Mouse (Mus musculus) midbrain, embryonic 10.5 days (tissue): ENCODE measurements around the gene Ralgds. TPM values are rescaled to one million over a fixed set of nuclear protein-coding genes. Genes with fewer than 3 reads are reported as not detected.

Experiments used
- DNase-seq: peaks from one replicate; pipeline ENCODE4 v3.0.0-alpha.2; 2017; ENCODE audit warnings: low spot score
- H3K27ac ChIP-seq: fragments of 300-500 bp; sonication (generic); replicated peaks from 2 replicates; pipeline ENCODE4 v1.5.1; 2016; ENCODE audit warnings: mild to moderate bottlenecking
- H3K27me3 ChIP-seq: fragments of 300-500 bp; sonication (generic); 2 replicates; pipeline ENCODE4 v1.6.1; 2016; ENCODE audit warnings: low read depth, mild to moderate bottlenecking; ENCODE audit not compliant: poor library complexity, severe bottlenecking
- H3K36me3 ChIP-seq: fragments of 300-500 bp; sonication (generic); 2 replicates; pipeline ENCODE4 v1.6.1; 2016; ENCODE audit warnings: mild to moderate bottlenecking, moderate library complexity
- H3K4me1 ChIP-seq: fragments of 300-500 bp; sonication (generic); 2 replicates; pipeline ENCODE4 v1.6.1; 2016
- H3K4me3 ChIP-seq: fragments of 300-500 bp; sonication (generic); 2 replicates; pipeline ENCODE4 v1.5.1; 2016; ENCODE audit warnings: mild to moderate bottlenecking, moderate library complexity
- H3K9me3 ChIP-seq: fragments of 300-500 bp; sonication (generic); replicated peaks from 2 replicates; pipeline ENCODE4 v1.6.1; 2016; ENCODE audit warnings: mild to moderate bottlenecking
- WGBS: fragments of 180-500 bp; shearing (Covaris S2); methylation state at CpG from one replicate; pipeline ENCODE4 v1.1.7; 2016; 5-methylcytosine and 5-hydroxymethylcytosine counted together
- polyA plus RNA-seq: library from polyadenylated mRNA; unstranded; fragments of >200 nt; fragmentation: Nextera tagmentation; extraction: Ambion mirVana; gene quantifications from 2 replicates; pipeline ENCODE4 v1.2.1, GENCODE M21; 2016

Ralgds gene
- polyA plus RNA-seq, 1 experiment from 2014 or later: 31.5 TPM

GRCm38 (mm10) chr2:28513431-28514370 is 776 bp downstream of the Ralgds start:
- no peaks in the 10 kb centered on the region for H3K9me3 ChIP-seq
- peak overlapping the region; percentile 84 for H3K4me3 ChIP-seq
- peaks cover 59% of the 10 kb centered on the region for H3K4me1 ChIP-seq
- peak overlapping the region; percentile 91 for H3K27ac ChIP-seq
- H3K27me3 ChIP-seq: peaks cover 16% of the 10 kb centered on the region
- WGBS: 7% methylated on average over 47 of the region's 47 CpGs
- peaks cover 14% of the 10 kb centered on the region; the same call in 1 of the 2 replicates for H3K36me3 ChIP-seq
- DNase-seq: peak; percentile 58

DNA sequence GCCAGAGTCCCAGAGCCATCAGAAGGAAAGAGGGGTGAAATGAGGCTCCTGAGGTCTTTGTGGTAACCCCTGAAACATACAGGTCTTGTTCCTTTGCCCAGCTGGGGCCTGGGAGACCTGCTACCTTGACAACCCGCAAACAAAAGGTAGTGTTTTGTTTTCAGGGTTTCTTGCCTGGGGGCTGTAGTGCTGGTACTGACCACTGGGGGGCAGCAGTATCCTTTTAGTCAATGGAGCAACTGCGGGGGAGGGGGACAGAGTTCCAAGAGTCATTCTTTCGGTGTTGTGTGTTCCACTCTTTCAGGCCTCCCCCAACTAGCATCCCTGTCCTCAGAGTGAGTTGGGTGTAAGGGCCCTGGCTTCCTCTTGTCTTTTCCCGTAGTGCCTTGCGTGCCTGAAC is 1.6 kb downstream of the Ralgds start:
- Histone ChIP-seq H3K36me3 (peaks cover 14% of the 10 kb centered on the region; the same call in 1 of the 2 replicates), H3K4me1 (peaks cover 62% of the 10 kb centered on the region), H3K4me3 (peak overlapping the region; percentile 84), H3K9me3 (no peaks in the 10 kb centered on the region), H3K27ac (peak overlapping the region; percentile 91), H3K27me3 (peaks cover 16% of the 10 kb centered on the region)
- DNase-seq: peak; percentile 87
- WGBS: 15% methylated on average over 5 of the region's 5 CpGs

DNA sequence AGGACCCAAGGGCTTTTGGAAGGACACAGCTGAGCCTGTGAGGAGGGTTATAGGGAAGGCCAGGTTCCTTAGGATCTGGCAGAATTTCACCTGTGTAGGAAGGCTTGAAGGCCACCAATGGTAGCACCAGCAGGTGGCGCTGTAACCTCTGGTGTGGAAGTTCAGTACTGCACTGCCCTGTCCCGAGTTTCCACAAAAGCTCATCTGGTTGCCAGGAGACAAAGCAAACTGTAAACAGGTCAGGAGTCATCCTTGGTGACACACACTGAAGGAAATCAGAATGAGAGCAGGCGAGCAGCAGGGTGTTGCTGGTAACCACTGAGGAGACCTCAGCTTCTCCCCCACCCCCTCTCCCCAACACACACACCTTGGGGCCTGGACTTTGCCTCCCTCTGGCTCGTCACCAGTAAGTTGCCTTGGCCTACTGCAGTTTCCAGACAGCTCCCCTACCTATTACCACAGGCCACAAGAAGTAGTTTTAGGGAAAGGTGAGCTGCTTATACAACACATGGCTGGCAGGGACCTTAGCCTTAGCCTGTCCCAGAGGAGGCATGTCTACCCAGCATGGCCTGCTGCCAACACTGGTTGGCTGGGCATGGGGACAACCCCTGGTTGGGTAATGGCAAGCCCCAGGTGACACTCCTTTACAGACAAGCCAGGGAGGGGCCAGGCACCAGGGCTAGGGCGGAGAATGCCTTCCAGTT is 4.4 kb downstream of the Ralgds start:
- peaks cover 19% of the 10 kb centered on the region for H3K36me3 ChIP-seq
- H3K9me3 ChIP-seq: no peaks in the 10 kb centered on the region
- peak; percentile 67 for DNase-seq
- H3K4me1 ChIP-seq: peaks cover 76% of the 10 kb centered on the region
- H3K27ac ChIP-seq: no peak overlapping the region
- 42% methylated on average over 5 of the region's 5 CpGs for WGBS
- no peak overlapping the region for H3K4me3 ChIP-seq
- 0 out of 2 replicates have a peak, but pooled peaks cover 3% of the 10 kb centered on the region for H3K27me3 ChIP-seq

DNA sequence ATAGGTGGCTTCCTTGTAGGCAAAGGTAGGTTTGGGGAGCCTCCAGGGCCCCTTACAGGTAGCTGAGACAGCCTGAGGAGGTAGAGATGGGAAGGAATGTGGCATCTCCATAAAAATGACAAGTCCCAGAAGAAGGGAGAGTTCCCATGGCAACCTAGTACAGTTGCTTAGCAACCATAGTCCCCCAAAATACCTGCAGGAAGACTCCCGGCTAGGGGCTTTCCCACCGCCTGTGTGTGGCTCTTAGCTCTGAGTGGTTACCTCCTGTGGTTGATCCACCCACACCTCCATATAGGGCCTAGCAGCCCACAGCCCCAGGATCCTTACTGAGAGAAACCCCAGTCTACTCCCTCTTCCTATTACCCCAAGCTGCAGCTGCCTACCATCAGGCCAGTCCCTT is 5.3 kb downstream of the Ralgds start:
- Histone ChIP-seq H3K27ac (no peak overlapping the region), H3K27me3 (0 out of 2 replicates have a peak, but pooled peaks cover 3% of the 10 kb centered on the region), H3K36me3 (peaks cover 22% of the 10 kb centered on the region), H3K9me3 (no peaks in the 10 kb centered on the region), H3K4me1 (peaks cover 71% of the 10 kb centered on the region), H3K4me3 (no peak overlapping the region)
- 35% methylated on average over 2 of the region's 2 CpGs for WGBS
- DNase-seq: no peak

GRCm38 (mm10) chr2:28520581-28520980 is 7.7 kb downstream of the Ralgds start:
- WGBS: 66% methylated on average over 5 of the region's 5 CpGs
- Histone ChIP-seq H3K4me1 (peaks cover 71% of the 10 kb centered on the region), H3K4me3 (no peak overlapping the region), H3K27ac (no peak overlapping the region), H3K9me3 (no peaks in the 10 kb centered on the region), H3K27me3 (no peaks in the 10 kb centered on the region), H3K36me3 (peaks cover 18% of the 10 kb centered on the region)
- DNase-seq: no peak

- H3K4me3 ChIP-seq: no peak overlapping the region
- DNase-seq: no peak
- H3K36me3 ChIP-seq: peaks cover 15% of the 10 kb centered on the region
- H3K9me3 ChIP-seq: no peaks in the 10 kb centered on the region
- no peak overlapping the region for H3K27ac ChIP-seq
- 89% methylated on average over 6 of the region's 6 CpGs for WGBS
- H3K4me1 ChIP-seq: peaks cover 74% of the 10 kb centered on the region
- no peaks in the 10 kb centered on the region for H3K27me3 ChIP-seq
Observed at GRCm38 (mm10) chr2:28521571-28522151, 8.7 kb downstream of the Ralgds start.

DNA sequence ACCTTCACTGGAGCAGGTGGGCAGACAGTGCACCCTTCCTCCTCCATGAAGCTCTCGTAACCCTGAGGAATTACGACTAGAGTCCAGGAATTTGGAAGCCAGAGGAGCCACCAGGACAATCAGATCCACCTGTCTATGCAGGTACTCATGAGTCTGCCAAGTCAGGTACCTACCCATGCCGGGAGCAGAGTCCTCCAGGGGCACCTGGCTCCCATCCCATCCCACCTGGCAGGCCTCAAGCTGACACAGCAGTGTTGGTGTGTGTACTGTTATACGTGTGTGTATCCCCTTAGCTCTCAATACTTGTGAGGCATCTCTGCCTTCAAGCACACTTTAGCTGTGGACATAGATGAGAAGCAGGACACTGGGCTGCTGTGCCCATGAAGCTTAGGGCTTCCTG is 9.2 kb downstream of the Ralgds start:
- H3K4me1 ChIP-seq: peaks cover 73% of the 10 kb centered on the region
- DNase-seq: no peak
- H3K27ac ChIP-seq: no peak overlapping the region
- H3K4me3 ChIP-seq: no peak overlapping the region
- 87% methylated on average over 4 of the region's 4 CpGs for WGBS
- H3K36me3 ChIP-seq: peaks cover 15% of the 10 kb centered on the region
- H3K27me3 ChIP-seq: no peaks in the 10 kb centered on the region
- H3K9me3 ChIP-seq: no peaks in the 10 kb centered on the region

- peak overlapping the region; percentile 67 for H3K27ac ChIP-seq
- H3K27me3 ChIP-seq: no peaks in the 10 kb centered on the region
- peaks cover 9% of the 10 kb centered on the region for H3K36me3 ChIP-seq
- H3K9me3 ChIP-seq: no peaks in the 10 kb centered on the region
- DNase-seq: peak; percentile 46
- WGBS: 13% methylated on average over 5 of the region's 5 CpGs
- H3K4me1 ChIP-seq: peaks cover 73% of the 10 kb centered on the region
- H3K4me3 ChIP-seq: no peak overlapping the region; the same call in 1 of the 2 replicates
Observed at GRCm38 (mm10) chr2:28523643-28524117, 10.8 kb downstream of the Ralgds start.

GRCm38 (mm10) chr2:28524406-28524805 is 11.5 kb downstream of the Ralgds start:
- Histone ChIP-seq H3K9me3 (no peaks in the 10 kb centered on the region), H3K27ac (peak overlapping the region; percentile 81; the same call in 1 of the 2 replicates), H3K27me3 (no peaks in the 10 kb centered on the region), H3K4me1 (peaks cover 75% of the 10 kb centered on the region), H3K36me3 (peaks cover 9% of the 10 kb centered on the region), H3K4me3 (no peak overlapping the region)
- 82% methylated on average over 10 of the region's 10 CpGs for WGBS
- no peak for DNase-seq

- Histone ChIP-seq H3K36me3 (peaks cover 9% of the 10 kb centered on the region), H3K4me1 (peaks cover 76% of the 10 kb centered on the region), H3K9me3 (no peaks in the 10 kb centered on the region), H3K27me3 (no peaks in the 10 kb centered on the region), H3K27ac (peak overlapping the region; percentile 81), H3K4me3 (peak overlapping the region; percentile 18; the same call in 1 of the 2 replicates)
- peak; percentile 81 for DNase-seq
- WGBS: 16% methylated on average over 11 of the region's 11 CpGs
Observed at GRCm38 (mm10) chr2:28525219-28525942, 12.5 kb downstream of the Ralgds start.

DNA sequence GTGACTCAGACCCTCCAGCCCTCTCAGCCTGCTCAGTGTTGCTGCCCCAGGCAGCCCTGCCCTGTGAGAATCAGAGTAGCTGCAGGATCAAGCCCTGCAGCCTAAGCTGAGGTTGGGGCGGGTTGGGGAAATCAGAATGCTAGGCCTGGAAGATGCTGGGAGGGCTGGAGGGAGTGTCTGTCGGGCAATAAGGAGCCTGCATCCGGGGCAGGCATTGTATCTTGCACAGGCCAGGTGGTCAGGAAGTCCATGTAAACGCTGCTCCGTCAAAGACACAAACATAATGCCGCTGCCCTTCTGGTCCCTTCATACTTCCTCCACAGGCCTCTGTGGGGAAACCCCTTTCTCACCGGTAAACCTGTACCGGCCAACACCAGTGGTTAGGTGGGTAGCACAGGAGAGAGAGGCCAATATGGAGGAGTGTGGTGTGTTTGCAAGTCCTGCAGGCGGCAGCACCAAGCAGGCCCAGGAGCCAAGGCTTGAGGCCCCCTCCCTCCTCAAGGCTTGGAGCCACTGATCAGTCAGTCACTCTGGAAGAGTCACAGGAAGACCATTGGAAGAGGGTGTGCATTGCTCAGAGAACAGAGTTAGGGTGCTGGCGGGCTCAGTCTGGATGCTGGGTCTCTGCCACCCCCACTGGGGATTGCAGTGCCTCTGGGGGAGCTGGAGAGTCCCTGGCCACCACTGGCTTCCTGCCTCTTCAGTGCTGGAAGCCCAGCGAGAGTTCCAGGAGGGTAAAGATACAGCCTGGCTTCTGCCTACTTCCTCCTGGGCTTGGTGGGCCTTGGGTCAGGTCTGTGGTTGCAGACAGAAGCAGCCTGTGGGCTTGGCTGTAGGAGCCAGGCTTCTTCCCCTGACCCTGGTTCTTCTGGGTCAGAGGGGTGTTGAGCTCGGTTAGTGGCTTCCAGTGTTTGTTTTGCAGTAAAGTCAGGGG is 13.3 kb downstream of the Ralgds start:
- Histone ChIP-seq H3K4me1 (peaks cover 82% of the 10 kb centered on the region), H3K27me3 (no peaks in the 10 kb centered on the region), H3K4me3 (0 out of 2 replicates have a peak overlapping the region, but pooled peaks have one; percentile 18), H3K36me3 (peaks cover 9% of the 10 kb centered on the region), H3K27ac (peak overlapping the region; percentile 81), H3K9me3 (no peaks in the 10 kb centered on the region)
- DNase-seq: no peak
- WGBS: 45% methylated on average over 12 of the region's 12 CpGs
